Comparison of ENCODE assay signal across 24 mouse cellular contexts in the genomic region with DNA sequence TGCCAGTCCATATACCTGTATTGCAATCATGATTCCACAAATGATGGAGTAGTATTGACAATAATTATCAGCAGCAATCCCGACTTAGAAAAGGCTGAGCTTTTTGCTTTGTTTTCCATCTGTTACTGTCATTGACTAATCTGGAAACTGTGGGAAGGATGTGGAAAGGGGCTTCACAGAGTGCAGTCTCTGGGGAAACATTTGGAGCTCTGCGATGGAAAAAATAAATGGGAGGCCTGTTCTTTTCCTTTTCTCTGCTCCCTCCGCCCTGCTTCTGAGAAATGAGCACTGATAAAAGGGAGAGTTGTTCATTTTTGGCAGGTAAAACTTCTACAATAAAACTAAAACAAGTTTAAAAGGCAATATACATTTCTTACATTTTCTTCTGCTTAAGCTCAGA.
"Had no signal": no experiment of that assay in that cellular context is flagged by ENCODE, and none has a peak within 500 bp of the region (broad histone marks: within the 10 kb centered on the region; RNA-seq: fewer than 3 reads in every experiment).

No protein-coding gene starts in this region.

- H3K27ac ChIP-seq: kidney, embryonic 15.5 days; left cerebral cortex, adult 2 months; limb, embryonic 12.5 days; liver, embryonic 12.5 days; liver, embryonic 15.5 days; lung, embryonic 15.5 days; midbrain, embryonic 10.5 days; midbrain, embryonic 13.5 days; neural tube, embryonic 13.5 days; stomach, embryonic 15.5 days had no signal

- H3K27me3 ChIP-seq: kidney, embryonic 15.5 days; limb, embryonic 12.5 days; liver, embryonic 15.5 days; lung, embryonic 15.5 days; midbrain, embryonic 13.5 days; neural tube, embryonic 13.5 days; stomach, embryonic 15.5 days had no signal

- ATAC-seq: liver, embryonic 12.5 days; midbrain, embryonic 13.5 days; midbrain, embryonic 16.5 days had no signal

- H3K36me3 ChIP-seq: kidney, embryonic 15.5 days; limb, embryonic 12.5 days; liver, embryonic 12.5 days; liver, embryonic 15.5 days; lung, embryonic 15.5 days; midbrain, embryonic 10.5 days; midbrain, embryonic 13.5 days; neural tube, embryonic 13.5 days; stomach, embryonic 15.5 days had no signal

- DNase-seq: kidney, postnatal 10 days; kidney, postnatal 36 days; layer of hippocampus, postnatal 36 days; liver; lung, adult 18-20 months; lung, postnatal 10 days; lung, postnatal 36 days; retina, postnatal 1 day; right cerebral cortex, postnatal 25 days; spleen, adult 18-20 months; thymus, postnatal 25 days had no signal

- H3K9ac ChIP-seq: kidney, embryonic 15.5 days; limb, embryonic 12.5 days; liver, embryonic 12.5 days; liver, embryonic 15.5 days; lung, embryonic 15.5 days; midbrain, embryonic 13.5 days; neural tube, embryonic 13.5 days; stomach, embryonic 15.5 days had no signal

- H3K4me3 ChIP-seq: kidney, embryonic 15.5 days; left cerebral cortex, adult 2 months; limb, embryonic 12.5 days; liver, embryonic 12.5 days; liver, embryonic 15.5 days; lung, embryonic 15.5 days; megakaryocyte, embryonic 14.5 days; midbrain, embryonic 10.5 days; midbrain, embryonic 13.5 days; myocyte; neural tube, embryonic 13.5 days; stomach, embryonic 15.5 days had no signal

- H3K9me3 ChIP-seq: kidney, embryonic 15.5 days; limb, embryonic 12.5 days; liver, embryonic 12.5 days; liver, embryonic 15.5 days; lung, embryonic 15.5 days; midbrain, embryonic 10.5 days; midbrain, embryonic 13.5 days; neural tube, embryonic 13.5 days; stomach, embryonic 15.5 days had no signal

- H3K4me2 ChIP-seq: kidney, embryonic 15.5 days; limb, embryonic 12.5 days; liver, embryonic 12.5 days; liver, embryonic 15.5 days; lung, embryonic 15.5 days; midbrain, embryonic 13.5 days; neural tube, embryonic 13.5 days; stomach, embryonic 15.5 days had no signal

- H3K4me1 ChIP-seq: kidney, embryonic 15.5 days; limb, embryonic 12.5 days; liver, embryonic 12.5 days; liver, embryonic 15.5 days; lung, embryonic 15.5 days; midbrain, embryonic 10.5 days; midbrain, embryonic 13.5 days; neural tube, embryonic 13.5 days; stomach, embryonic 15.5 days had no signal
